Mouse (Mus musculus) erythroblast, embryonic 14.5 days (primary cell): ENCODE results near the gene Klf6.

Source experiments
- GATA1 ChIP-seq: IDR thresholded peaks from 2 replicates; pipeline ENCODE4 v1.6.1; 2012; ENCODE audit warnings: low read length, inconsistent platforms, mixed read lengths
- TAL1 ChIP-seq: IDR thresholded peaks from 3 replicates; pipeline ENCODE4 v1.6.1; 2012; ENCODE audit warnings: low read length, inconsistent platforms, mixed read lengths

DNA sequence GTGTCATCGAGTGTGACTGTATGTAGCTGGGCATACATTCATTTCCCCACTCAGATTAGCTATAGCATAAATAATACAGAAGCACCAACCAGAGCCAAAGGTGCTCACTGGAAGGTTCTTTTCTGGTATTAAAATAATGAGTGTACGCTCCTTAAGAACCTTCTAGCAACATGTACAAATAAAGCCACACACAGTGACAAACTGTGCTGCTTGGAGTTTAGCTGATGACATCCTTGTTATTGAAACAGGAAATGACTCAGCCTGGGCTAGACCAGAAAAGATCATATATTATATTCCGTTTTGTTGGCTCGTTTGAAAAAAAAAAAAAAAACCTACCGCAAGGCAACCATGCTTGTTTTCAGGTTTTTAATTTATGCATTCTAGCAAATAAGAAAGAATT, 15.7 kb upstream of the Klf6 start:
- TF ChIP-seq TAL1: no peak
- TF ChIP-seq GATA1: no peak
